Mouse (Mus musculus) activated CD4-positive, CD25-positive, alpha-beta regulatory T cell, adult 4 months (primary cell): ENCODE data around the gene Hes5. TPM values are rescaled to one million over a fixed set of nuclear protein-coding genes. Genes with fewer than 3 reads are reported as not detected.
A peak's percentile ranks its signal among the peaks of the same experiment; 100 is the strongest.

Experiments
- ATAC-seq: one replicate; pipeline ENCODE4 v1.8.0; 2017
- polyA plus RNA-seq, 2 experiments: library from polyadenylated mRNA; unstranded; fragments of 100-300 nt; shearing (Covaris generic); gene quantifications; one replicate each; pipeline ENCODE4 v1.2.1; 2017

Gene Hes5
- polyA plus RNA-seq, 2 experiments from 2014 or later: 1.0 to 1.1 TPM

DNA sequence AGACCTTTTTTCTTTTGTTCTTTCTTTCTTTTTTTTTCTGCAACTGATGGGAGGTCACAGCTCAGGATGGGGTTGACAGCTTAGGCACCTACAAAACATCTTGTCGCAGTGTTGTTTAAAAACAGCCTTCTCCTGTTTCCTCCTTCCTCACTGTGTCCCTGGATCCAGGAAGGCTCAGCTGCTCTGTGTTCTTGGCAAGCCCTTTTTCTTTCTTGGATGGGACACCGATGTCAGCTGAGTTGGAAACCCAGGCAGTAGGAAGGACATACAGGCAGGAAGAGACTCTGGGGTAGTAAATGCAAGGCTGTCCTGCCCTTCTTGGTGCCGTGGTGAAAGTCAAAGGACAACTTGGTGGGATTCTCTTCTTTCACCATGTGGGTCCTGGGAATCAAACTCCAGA, 5.1 kb downstream of the Hes5 start:
- no peak for ATAC-seq

DNA sequence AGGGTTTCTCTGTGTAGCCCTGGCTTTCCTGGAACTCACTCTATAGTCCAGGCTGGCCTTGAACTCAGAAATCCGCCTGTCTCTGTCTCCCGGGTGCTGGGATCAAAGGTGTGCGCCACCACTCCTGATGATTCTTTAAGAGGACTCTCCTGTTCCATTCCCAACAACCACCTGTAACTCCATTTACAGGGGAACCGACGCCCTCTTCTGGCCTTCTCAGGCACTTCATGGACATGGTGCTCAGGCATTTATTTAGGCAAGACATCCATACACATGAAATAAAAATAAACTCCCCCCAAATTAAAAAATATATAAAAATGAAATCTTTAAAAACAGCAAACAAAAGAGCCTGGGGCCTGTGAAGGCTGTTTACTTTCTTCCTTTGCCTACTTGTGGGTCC, 6.5 kb downstream of the Hes5 start:
- no peak for ATAC-seq

DNA sequence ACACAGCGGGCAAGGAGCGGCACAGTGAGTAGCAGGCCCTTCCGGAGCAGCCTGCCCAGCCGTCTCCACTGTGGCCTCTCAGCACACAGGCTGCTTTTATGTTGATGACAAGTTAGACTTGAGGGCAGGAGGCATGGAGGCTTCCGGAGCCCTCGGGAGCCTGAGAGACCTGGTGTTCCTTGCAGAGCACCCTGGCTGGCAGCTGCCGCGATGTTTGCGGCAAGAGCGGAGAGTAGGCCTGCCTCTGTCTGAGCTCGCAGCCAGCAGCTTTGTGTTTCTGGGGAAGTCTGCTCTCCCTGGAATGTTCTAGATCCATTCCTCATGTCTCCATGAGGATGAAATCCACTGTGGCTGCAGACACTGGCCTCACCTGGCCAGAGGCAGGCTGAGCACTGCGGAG, 11.8 kb downstream of the Hes5 start:
- no peak for ATAC-seq

DNA sequence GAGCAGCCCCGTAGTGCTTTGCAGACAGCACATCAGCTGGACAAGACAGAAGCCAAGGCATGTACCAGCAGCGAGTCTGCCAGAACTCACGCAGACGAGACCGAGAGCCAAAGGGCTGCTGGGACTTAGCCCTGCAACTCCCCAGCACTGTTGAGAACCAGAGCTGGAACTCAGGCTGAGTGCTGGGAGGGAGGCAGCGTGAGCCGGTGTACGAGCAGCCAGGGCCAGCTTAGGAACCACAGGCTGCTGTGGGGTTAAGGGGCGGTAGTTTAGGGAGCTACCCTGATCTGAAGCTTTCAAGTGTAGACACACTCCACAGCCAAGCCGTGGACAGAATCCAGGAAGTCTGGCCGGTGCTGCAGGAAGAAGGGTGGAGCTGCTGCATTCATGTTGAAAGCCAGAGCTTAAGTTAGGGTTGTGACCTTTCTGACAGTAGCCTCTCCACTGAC, 13.5 kb downstream of the Hes5 start:
- ATAC-seq: no peak

DNA sequence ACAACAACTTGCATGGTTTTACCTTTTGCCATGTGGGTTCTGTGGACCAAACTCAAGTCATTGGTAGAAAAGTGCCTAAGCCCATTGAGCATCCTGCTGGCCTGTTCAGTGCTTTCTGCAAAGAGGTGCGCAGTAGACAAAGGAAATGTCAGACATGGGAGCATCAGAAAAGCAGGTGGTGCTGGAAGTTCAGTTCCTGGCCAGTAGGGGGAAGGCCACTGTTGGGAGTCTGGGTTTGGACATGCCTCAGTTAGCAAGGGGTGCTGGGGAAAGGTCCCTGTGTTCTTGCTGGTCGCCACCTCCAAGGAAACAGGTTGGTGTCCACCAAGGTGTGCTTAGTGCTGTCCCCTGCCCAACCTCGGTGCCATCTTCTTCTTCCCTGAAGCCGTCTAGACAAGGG, 19.4 kb downstream of the Hes5 start:
- no peak for ATAC-seq

DNA sequence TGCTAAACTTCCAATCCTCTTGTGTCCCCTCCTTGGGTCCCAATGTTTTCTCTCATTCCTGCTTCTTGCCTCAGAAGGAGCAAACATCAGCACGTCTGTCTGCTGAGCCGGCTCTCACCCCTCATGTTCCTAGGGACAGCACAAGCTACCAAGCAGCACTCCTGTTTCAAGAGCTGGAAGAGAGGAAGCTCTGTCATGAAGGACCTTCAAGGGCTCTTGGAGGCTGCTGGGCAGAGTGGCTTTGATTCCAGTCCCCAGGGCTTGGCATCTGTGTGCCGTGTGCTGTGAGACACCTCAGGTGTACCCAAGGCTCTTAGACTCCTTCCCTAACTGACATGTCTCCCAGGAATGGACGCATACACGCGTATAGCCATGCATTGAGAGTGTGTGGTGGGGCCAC, 20.4 kb downstream of the Hes5 start:
- ATAC-seq: no peak

DNA sequence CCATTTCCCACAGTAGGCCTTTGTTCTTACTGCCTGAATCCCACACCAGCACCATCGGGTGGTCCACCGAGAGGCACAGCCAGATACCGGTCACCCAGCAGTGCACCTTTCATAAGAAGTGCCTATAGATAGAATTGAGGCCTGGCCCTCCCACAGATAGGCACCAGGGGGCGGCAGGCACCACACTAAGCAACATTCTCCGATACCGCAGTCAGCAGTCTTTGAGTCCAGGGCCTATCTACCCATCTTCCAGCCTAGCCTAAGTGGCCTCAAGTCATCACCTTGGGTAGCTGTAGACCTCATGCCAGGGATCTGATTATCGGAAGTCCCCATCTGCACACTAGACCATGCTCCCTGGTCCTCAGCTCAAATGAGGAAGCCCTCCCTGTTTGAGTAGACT, 20.8 kb downstream of the Hes5 start:
- peak; percentile 51 for ATAC-seq

DNA sequence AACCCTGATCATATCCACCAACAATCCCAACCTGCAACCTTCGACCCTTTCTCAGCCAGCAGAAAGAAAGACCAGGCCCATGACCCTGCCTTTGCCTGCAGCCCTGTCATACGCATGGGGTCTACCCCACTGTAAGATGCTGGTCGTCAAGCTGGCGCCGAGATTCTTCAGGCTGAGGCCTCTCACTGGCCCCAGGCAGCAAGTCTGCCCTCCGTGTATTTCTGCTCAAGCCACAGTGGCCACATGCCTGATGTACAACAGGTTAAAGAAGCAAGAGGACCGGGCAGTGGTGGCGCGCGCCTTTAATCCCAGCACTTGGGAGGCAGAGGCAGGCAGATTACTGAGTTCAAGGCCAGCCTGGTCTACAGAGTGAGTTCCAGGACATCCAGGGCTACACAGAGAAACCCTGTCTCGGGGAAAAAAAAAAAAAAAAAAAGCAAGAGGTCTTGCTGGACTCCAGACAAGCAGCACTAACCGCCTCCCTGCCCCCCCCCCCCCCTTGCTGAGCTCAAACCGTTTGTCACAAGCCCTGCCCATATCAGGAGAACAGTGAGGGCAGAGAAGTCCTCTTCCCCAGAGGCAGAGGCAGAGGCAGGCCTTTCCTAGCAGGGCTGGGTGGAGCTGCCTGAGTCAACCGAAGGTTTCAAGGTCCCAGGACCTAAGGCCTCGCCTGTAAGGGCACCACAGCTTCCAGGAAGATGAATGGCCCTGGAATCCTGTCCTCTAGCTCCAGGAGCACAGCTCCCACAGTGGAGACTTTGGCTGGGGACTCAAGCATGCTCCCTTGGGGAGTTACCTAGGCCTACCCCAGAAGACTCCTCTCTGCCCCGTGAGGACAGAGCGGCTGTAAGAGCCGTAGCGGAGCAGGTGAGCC, 21.8 kb downstream of the Hes5 start:
- no peak for ATAC-seq

DNA sequence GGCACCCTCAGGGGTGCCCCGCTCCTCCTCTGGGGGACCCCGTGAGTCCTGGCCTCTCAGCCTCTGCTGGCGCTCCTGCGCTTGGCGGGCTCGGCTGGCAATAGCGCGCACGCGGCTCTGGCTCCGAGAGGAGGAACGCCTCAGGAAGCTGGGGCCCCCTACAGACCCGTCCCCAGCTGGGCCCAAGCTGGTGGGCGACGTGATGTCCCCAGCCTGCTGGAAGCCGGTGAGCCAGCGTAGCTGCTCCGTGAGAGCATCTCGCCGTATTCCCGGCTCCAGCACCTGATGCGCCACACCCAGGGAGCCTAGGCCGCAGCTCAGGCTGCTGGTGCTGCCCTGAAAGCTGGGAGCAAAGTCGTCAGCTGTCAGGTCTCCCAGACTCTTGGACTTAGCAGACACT, 23.0 kb downstream of the Hes5 start:
- no peak for ATAC-seq

DNA sequence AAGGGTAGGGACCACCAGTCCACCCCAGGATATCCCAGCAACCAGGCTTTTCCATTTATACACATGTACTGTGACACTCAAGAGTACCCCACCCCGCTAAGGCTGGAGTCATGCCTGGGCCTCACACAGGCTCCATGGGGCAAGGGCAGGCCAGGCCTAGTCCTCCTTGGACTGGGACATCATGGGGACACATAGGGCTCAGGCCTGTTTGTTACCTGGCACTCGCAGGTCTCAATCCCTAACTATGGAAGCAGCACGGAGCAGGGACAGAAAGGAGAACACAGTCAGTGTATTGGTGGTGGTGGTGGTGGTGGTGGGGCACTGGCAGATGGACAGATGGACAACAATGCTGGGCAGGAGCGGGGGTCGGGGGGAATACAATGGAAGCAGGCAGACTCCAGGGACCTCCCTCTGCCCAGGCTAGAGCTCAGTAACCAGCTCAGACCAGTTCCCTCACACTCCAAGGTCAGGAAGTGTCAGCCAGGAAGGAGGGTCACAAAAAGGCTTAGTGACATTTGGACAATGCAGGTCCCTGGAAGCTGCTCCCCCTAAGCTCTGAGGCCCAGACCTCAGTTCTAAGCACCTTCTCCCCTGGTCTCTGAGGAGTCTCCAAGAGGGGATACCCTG, 24.5 kb downstream of the Hes5 start:
- ATAC-seq: no peak

DNA sequence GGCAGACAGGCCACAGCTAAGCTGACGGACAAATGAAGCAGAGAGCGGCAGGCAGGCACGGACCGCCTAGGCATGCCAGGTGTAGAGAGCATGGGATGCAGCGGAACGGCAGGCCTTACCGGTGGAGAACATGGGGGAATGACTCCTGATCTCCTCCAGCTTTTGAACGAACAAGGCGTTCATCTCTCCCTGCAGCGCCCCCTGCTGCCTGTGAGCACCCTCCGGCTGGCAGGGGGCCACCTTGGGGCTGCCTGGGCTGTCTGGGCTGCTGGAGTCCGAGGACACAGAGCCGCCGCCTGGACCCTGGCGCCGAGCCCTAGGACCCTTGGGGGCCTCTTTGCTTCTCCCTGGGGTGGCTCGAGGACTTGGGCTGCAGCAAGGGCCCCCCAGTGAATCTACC, 25.4 kb downstream of the Hes5 start:
- ATAC-seq: peak; percentile 28

DNA sequence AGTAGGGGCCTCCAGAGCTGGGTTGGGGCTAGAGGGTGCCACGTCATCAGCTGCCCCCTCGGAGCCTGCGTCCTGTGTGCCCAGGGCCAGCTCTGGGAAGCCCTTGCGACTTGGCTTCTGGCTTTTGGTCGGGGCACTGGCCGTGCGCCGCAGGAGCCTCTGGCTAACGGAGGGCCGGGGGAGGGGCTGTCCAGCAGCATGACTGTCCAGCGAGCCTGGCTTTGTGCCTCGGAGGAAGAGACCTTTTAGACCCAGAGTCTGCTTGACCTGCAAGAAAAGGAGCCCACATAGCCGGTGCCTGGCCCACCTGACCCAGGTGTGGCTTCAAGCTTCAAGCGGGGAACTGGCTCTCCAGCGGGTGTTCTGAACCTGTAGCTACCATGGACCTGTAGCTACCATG, 26.0 kb downstream of the Hes5 start:
- no peak for ATAC-seq

DNA sequence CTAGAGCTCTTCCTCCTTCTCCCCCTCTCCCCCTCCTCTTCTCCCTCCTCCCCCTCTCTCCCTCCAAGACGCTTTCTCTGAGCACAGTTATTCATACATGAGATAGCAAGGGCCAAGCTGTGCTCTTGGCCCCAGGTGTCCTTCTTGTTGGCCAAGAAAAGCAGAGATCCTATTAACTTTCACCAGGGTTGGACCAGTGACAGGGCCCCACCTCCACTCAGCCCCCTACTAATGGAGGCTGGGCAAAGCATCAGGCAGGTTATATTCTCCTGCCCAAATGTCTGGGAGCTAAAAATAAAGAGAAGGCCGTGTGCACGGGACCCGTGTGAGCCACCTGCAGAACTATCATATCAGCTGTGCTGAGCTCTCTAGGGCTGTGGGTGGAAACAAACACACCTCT, 34.2 kb downstream of the Hes5 start:
- ATAC-seq: no peak

DNA sequence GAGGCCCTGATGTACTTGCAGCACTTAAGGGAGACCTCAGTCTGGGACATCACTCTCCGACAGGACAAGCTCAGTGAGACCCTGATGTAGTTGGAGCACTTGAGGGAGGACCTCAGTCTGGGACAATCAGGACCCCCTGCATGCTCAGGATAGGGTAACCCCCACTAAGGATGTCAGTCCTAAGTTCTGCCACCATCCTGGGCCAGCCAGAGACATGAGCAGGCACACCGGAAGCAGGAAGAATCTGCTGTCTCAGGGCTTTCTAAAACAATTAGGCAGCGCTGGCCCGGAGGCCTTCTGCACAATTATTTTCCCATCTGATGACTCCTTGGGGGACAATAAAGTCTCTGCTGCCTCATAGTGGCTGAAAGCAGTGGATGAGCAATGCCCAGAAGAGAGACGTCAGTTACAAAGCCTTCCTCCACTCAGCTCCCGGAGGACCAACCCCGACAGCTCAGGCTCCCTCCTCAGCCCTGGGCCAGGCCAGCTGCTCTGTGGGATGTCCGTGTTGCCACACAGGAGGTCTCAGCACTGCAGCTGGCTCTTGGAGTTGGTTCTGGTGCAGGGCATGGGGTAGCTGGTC, 35.9 kb downstream of the Hes5 start:
- ATAC-seq: no peak

DNA sequence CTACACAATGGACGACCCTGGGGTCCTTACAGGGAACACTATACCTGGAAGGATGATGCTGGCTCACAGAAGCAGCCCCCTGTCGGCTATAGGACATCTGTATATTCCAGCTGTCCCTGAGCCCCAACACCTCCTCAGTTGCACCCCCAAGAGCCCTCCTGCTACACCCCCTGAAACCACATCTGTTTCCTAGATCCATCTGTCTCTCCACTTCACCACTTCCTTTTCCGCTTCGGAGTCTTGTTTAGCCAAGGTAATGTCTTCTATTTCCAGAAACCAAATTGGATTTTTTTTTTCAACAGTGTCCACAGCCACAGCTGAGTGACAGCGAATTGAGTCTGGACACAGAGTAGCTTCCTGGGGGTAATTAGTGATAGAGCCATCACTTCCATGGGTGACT, 38.7 kb downstream of the Hes5 start:
- no peak for ATAC-seq

DNA sequence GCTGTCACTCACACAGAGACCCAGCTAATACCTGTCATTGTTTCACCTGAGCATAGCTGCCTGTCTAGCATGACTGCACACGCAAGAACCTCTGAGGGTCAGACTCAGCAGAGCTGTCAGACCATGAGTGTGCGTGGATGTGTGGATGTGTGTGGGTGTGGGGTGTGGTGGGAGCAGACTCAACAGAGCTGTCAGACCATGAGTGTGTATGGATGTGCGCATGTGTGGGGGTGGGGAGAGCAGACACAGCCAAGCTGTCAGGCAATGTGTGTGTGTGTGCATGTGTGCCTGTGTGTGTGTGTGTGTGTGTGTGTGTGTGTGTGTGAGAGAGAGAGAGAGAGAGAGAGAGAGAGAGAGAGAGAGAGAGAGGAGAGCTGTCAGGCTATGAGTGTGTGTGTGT, 44.6 kb downstream of the Hes5 start:
- ATAC-seq: no peak

DNA sequence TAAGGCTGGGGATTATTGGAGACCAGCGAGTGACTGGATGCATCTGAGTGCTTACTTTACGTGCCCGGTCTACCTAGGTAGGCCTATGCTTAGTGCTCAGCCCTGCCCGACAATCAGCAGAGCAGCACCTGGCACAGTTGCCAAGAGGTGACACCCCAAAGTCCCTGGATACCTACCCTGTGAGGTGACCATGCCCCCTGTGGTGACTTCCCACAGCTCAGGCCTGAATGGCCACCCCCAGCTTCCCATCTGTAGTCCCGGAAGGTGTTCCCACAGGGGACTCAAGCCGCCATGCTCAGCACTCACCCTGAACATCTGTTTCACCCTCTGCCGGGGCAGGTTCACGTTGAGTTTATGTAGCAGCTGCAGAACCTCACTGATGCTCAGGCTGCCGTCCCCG, 45.6 kb downstream of the Hes5 start:
- ATAC-seq: no peak

DNA sequence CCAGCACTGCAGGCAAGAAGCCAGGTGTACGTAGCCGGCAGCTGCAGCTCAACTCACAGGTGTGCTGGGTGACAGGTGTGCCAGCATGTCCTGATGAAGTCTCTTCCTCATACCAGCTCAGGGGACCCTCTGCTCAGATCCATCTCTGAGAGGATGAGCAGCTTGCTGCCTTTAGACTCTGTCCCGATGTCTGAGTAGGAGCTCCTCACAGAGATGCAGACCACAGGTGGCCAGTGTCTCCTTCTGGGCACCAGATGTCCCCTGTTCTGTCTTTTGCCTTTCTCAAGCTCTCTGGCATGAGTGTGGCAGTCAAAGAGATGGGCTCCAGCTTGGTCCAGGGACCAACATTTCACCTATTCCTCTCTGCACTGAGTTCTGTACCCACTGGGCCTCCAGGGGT, 46.9 kb downstream of the Hes5 start:
- no peak for ATAC-seq

DNA sequence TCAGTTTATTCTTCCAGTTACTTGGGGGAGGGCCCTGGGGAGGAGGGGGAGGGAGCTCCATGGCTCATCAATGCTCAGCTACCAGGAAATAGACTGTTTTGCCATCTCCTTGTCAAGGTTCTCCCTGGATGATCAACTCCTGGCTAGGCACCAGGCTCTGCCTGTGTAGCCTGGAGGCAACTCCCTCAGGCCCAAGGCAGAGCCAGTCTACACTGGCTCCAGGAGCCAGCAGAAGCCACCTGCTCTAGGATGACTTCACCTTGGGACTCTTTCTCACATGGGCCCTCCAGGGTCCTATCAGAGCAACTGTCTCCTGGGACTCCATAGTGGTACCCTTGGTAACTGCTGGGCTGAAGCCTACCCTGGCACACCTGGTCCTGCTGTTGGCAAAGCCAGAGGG, 47.4 kb downstream of the Hes5 start:
- no peak for ATAC-seq

DNA sequence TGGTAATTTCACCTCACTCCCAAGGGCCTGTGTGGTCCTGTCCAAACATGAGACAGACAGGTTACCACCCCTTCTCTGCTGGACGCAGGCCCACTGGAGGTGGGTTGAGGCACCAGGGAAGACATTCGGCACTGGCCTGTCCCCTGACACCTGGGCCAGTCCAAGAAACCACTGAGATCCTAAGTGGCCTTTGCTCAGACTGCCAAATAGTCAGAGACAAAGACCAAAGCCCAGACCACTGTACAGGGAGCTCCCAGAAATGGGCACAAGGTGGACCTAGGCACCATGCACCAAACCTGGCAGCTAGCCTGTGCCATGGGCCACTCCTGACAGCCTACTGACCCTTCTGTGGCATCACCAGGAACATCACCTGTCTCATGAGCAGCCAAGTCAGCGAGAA, 48.5 kb downstream of the Hes5 start:
- ATAC-seq: no peak

DNA sequence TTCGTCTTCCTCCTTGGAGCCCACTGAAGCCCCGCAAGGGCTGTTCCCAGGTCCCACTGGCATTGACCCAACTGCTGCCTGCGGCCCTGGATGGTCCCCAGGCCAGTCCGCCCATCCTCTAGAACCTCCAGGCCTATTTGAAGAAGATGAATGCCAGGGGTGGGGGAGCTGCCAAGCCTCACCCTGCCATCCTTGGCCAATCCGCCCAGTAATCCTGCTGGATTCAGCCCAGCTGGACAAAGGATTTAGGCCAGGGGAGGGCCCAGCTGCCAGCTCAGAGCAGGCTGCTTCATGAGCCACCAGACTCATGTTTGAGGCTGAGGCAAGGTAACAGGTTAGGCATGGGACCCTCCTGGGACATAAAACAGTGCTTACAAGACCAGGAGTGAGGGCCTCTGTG, 50.1 kb downstream of the Hes5 start:
- no peak for ATAC-seq

DNA sequence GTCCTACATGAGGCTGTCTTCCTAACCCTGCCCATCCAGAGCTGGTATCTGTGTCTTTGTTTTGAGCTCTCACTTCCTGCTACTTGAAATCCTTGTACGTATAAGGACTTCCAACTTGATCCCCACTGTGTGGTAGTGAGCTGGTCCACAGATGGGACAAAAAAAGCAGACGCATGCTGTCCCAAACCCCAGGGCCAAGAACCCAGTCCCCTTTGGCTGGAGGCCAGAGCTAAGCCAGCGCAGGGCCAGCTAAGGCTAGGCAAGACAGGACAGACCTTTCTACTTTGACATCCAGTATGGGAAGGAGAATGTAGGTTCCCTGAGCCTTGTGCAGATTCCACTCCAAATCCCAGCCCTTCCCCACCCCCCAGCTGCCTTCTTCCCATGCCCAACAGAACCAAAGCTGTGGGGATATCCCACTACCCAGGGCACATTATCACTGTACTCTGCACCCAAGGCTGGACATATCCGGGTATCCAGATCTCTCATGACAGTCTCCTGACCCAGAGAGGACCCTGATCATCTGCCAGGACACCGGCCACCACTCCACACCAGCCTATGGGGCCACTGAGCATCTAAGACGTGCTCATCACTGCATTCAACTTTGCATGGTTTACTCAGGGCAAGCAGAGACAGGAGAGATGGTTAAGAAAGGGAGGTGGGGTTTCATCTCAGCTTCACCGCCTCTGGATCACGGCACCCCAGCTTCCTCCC, 50.7 kb downstream of the Hes5 start:
- ATAC-seq: no peak
